Mouse (Mus musculus) G1E (cell line): ENCODE measurements around the gene Fam78b.

Source experiments
- CTCF ChIP-seq: IDR thresholded peaks from 2 replicates; pipeline ENCODE4 v1.5.1; 2012; ENCODE audit warnings: low read depth, low read length, inconsistent platforms, mixed read lengths
- GATA1 ChIP-seq: IDR thresholded peaks from 2 replicates; pipeline ENCODE4 v1.6.1; 2012; ENCODE audit warnings: borderline replicate concordance, low read length, inconsistent platforms, mixed read lengths

DNA sequence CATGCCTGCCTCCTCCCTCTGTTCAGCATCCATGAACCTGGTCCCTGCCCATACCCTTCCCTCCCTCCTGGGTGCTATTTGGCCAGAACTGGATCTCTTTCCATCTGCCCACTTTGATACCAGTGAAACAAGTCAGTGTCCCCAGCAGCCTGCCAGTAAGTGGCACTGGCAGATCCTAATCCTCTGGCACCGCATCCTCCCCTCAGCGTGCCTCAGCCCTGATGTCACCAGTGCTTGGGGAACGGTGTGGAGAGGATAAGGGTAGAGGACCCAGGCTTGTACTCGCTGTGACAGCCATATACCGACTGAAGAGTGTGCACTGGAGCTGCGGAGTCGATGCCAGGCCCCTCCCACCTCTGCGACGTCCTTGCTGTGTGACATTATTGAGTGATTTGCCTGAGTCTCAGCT is 65.7 kb downstream of the Fam78b start:
- TF ChIP-seq CTCF (no peak), GATA1 (no peak)
